Mouse (Mus musculus) liver, postnatal 0 days (tissue): ENCODE data around the gene Hspg2. TPM values are rescaled to one million over a fixed set of nuclear protein-coding genes. Genes with fewer than 3 reads are reported as not detected.

Source experiments
- ATAC-seq: fragments of 200-750 bp; cut with Nextera tagmentation; 2 replicates; pipeline ENCODE4 v1.8.0; 2017; ENCODE audit warnings: mild to moderate bottlenecking, moderate library complexity
- DNase-seq: peaks from one replicate; pipeline ENCODE4 v3.0.0-alpha.2; 2016
- H3K27ac ChIP-seq: fragments of 300-500 bp; sonication (generic); 2 replicates; pipeline ENCODE4 v1.5.1; 2014; ENCODE audit warnings: antibody characterized with exemption, moderate library complexity, mild to moderate bottlenecking, low read depth
- H3K27me3 ChIP-seq: fragments of 300-500 bp; sonication (generic); 2 replicates; pipeline ENCODE4 v1.6.1; 2014; ENCODE audit warnings: low read length, control low read depth, mixed read lengths; ENCODE audit not compliant: insufficient read depth
- H3K36me3 ChIP-seq: fragments of 300-500 bp; sonication (generic); replicated peaks from 2 replicates; pipeline ENCODE4 v1.6.1; 2014; ENCODE audit warnings: mild to moderate bottlenecking, control low read depth, low read length, moderate library complexity, mixed read lengths; ENCODE audit not compliant: insufficient read depth
- H3K4me1 ChIP-seq: fragments of 300-500 bp; sonication (generic); 2 replicates; pipeline ENCODE4 v1.6.1; 2014; ENCODE audit warnings: antibody characterized with exemption, mild to moderate bottlenecking, control low read depth; ENCODE audit not compliant: insufficient read depth
- H3K4me2 ChIP-seq: fragments of 300-500 bp; sonication (generic); 2 replicates; pipeline ENCODE4 v1.6.1; 2014; ENCODE audit warnings: low read depth, mild to moderate bottlenecking, low read length, moderate library complexity, mixed read lengths
- H3K4me3 ChIP-seq: fragments of 300-500 bp; sonication (generic); 2 replicates; pipeline ENCODE4 v1.5.1; 2014; ENCODE audit warnings: low read depth, low read length
- H3K9ac ChIP-seq: fragments of 300-500 bp; sonication (generic); replicated peaks from 2 replicates; pipeline ENCODE4 v1.6.1; 2014; ENCODE audit warnings: mild to moderate bottlenecking, moderate library complexity
- H3K9me3 ChIP-seq: fragments of 300-500 bp; sonication (generic); 2 replicates; pipeline ENCODE4 v1.6.1; 2016; ENCODE audit warnings: mild to moderate bottlenecking, control low read depth, low read length, mixed read lengths
- CTCF ChIP-seq: sonication (generic); IDR thresholded peaks from 2 replicates; pipeline ENCODE4 v1.5.1; 2016; ENCODE audit warnings: antibody characterized with exemption, low read depth
- EP300 ChIP-seq: IDR thresholded peaks from 2 replicates; pipeline ENCODE4 v1.6.1; 2016; ENCODE audit warnings: antibody characterized with exemption, low read depth, mild to moderate bottlenecking
- WGBS: fragments of 180-500 bp; shearing (Covaris S2); extraction: QIAGEN DNeasy Blood & Tissue Kit; methylation state at CpG from one replicate; pipeline ENCODE4 v1.1.7; 2014; ENCODE audit not compliant: insufficient replicate concordance; 5-methylcytosine and 5-hydroxymethylcytosine counted together
- polyA plus RNA-seq: library from polyadenylated mRNA; unstranded; fragments of >200 nt; fragmentation: Nextera tagmentation; extraction: Ambion mirVana; gene quantifications from 2 replicates; pipeline ENCODE4 v1.2.1, GENCODE M21; 2015

The Hspg2 gene
- polyA plus RNA-seq, 1 experiment from 2014 or later: 5.1 TPM

DNA sequence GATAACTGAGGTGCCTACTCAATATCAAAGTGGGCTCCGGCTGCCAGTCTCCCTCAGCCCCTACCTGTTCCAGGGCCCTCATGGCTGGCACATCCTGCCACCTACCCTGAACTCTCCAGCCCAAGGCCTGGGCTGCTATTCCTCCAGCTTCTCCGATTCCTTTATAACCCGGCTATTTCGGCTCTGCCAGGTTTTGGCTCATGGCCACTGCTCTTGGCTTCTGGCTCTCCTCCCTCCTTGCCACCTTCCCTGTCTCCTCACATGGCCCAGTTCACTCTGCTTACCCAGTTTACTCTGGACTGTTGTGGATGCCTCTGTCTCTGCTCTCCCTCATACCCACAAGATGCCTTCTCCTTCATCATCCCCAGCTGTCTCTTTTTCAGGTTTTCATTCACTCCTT is 122.4 kb downstream of the Hspg2 start:
- no peak for DNase-seq
- H3K4me1 ChIP-seq: peaks cover 7% of the 10 kb centered on the region
- H3K27ac ChIP-seq: no peak overlapping the region
- no peak overlapping the region for H3K9ac ChIP-seq
- no peaks in the 10 kb centered on the region for H3K9me3 ChIP-seq
- no peaks in the 10 kb centered on the region for H3K36me3 ChIP-seq
- H3K4me2 ChIP-seq: no peak overlapping the region
- no peak overlapping the region for H3K4me3 ChIP-seq
- no peak for TF ChIP-seq CTCF
- TF ChIP-seq EP300: no peak
- WGBS: 83% methylated on average over 4 of the region's 4 CpGs
- H3K27me3 ChIP-seq: no peaks in the 10 kb centered on the region
- no peak for ATAC-seq

DNA sequence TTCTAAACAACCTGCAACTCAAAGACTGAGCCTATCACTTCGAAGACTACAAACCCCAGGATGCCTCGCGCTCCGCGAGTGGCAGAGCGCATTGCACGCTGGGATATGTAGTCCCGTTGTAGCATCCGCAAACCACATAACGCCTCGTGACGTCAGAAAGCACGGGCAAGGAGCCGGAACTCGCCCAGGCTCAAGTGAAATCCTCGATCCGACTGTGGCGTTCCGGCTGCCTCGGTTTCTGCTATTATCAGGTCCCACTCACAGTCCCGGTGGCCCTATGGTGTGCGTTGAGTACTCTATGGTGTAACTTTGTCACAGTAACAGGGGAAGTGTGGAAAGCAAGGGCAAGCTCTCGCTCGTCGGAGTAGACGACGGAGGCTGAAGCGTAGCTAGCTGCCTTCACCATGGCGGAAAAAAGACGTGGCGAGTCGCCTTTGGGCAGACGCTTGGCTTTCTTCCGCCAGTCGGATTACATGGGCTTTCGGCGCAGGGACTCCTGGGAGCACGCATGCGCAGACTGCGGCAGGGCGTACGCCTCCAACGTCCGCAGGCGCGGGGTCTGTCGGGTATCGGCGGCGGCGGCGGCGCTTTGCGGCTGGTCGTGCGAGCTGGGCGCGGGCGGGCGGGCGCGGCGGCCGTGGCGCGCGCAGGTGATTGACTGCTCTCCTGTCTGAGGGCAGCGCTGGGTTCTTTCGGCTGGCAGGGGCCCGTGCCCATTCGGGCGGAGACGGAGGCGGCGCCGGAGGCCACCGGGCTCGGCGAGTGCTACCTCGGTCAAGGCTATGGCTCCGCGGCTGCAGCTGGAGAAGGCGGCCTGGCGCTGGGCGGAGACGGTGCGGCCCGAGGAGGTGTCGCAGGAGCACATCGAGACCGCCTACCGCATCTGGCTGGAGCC is 125.3 kb downstream of the Hspg2 start, which contains the start of gene Usp48:
Usp48 (plus strand) TSS at position 155 of the 895 bp plus-strand sequence.
- Histone ChIP-seq H3K4me1 (peaks cover 29% of the 10 kb centered on the region), H3K4me2 (peak within 1 kb of the TSS; percentile 78), H3K4me3 (peak within 1 kb of the TSS; percentile 93), H3K36me3 (no peaks in the 10 kb centered on the region), H3K9ac (peak within 1 kb of the TSS; percentile 86), H3K27ac (peak within 1 kb of the TSS; percentile 98), H3K9me3 (no peaks in the 10 kb centered on the region), H3K27me3 (no peaks in the 10 kb centered on the region)
- ATAC-seq (peak; percentile 93), DNase-seq (peak; percentile 99)
- TF ChIP-seq EP300: no peak
- TF ChIP-seq CTCF: no peak
- WGBS: under 1% methylated on average over 89 of the region's 92 CpGs

DNA sequence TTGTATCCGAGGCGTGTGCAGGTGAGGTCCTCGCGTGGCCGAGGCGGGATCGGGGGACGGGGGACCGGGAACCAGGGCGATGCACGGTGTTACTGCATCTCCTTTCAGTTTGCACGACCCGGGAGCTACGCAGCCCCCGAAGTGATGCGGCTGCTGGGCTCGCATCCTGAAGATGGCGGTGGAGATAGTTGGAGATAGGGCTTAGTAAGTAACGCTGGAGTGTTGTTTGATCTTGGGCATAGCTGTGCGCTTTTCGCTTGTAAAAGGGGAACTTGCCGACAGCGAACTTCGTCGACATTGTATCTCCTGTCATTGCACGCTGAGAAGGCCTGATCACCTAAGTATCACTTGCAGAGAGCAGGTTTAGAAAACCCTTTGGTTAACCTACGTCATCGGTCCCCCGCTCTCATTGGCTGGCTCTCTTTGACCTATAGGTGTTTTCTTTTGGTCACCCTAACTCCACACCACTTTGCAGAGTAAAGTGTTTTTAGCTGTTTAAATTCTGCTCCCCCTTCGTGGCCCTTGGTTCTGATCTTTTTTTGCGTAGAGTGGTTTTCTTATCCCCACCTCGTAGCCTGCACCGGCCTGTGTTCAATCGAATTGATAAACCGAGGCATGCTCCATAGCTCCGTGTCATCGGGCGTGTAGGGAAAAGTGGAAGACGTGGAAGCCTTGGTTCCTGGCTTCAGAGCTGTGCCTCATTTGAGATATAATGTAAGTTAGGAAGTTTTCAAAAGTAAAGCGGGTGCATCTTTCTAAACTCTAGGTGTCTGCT is 126.1 kb downstream of the Hspg2 start:
- H3K4me1 ChIP-seq: peaks cover 35% of the 10 kb centered on the region

DNA sequence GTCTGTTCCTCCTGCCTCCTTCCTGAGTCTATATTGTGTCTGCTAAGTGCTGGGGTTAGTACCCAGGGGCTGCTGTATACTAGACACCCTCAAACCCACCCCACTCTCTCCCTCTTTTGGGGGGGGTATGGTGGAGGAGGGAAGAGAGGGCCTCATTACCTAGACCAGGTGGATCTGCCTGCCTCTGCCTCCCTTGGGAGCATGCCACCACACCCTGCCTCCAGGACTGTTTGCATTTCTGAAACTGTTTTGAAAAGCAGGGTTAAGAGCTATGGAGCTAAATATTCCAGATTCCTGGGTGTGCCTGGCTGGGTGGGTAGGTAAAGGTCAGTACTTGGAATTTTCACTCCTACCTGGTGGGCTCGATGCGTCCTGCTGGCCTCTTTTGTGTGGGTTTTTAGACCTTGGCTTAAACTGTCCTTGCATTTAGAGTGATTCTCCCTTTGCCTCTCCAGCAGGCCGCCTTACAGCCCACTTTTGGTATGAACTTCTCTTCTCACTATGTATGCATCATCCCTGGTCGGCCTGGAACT is 128.6 kb downstream of the Hspg2 start:
- DNase-seq: no peak
- H3K9ac ChIP-seq: peak overlapping the region; percentile 18; the same call in 1 of the 2 replicates
- no peak overlapping the region for H3K4me3 ChIP-seq
- ATAC-seq: no peak
- H3K27ac ChIP-seq: no peak overlapping the region
- H3K27me3 ChIP-seq: no peaks in the 10 kb centered on the region
- TF ChIP-seq CTCF (no peak), EP300 (no peak)
- peaks cover 37% of the 10 kb centered on the region for H3K4me1 ChIP-seq
- H3K36me3 ChIP-seq: peaks cover 6% of the 10 kb centered on the region; the same call in 1 of the 2 replicates
- no peak overlapping the region for H3K4me2 ChIP-seq
- 88% methylated on average over 4 of the region's 4 CpGs for WGBS
- H3K9me3 ChIP-seq: no peaks in the 10 kb centered on the region

More for the DNA sequence above, 126.1 kb downstream of the Hspg2 start:
- H3K36me3 ChIP-seq: no peaks in the 10 kb centered on the region
- H3K9ac ChIP-seq: peak overlapping the region; percentile 86
- H3K4me2 ChIP-seq: peak overlapping the region; percentile 78
- H3K9me3 ChIP-seq: no peaks in the 10 kb centered on the region
- H3K27ac ChIP-seq: peak overlapping the region; percentile 98
- 2% methylated on average over 40 of the region's 40 CpGs for WGBS
- no peak; the same call in 1 of the 2 replicates for ATAC-seq
- peak; percentile 64 for DNase-seq
- no peaks in the 10 kb centered on the region for H3K27me3 ChIP-seq
- TF ChIP-seq CTCF: 0 out of 2 replicates have a peak, but pooled peaks have one; percentile 12
- no peak for TF ChIP-seq EP300
- H3K4me3 ChIP-seq: peak overlapping the region; percentile 93

- Histone ChIP-seq H3K27me3 (no peaks in the 10 kb centered on the region), H3K4me2 (no peak overlapping the region), H3K9me3 (no peaks in the 10 kb centered on the region), H3K4me1 (peaks cover 50% of the 10 kb centered on the region), H3K36me3 (peaks cover 6% of the 10 kb centered on the region; the same call in 1 of the 2 replicates), H3K4me3 (no peak overlapping the region), H3K27ac (no peak overlapping the region), H3K9ac (no peak overlapping the region; the same call in 1 of the 2 replicates)
- TF ChIP-seq CTCF (no peak), EP300 (no peak)
- WGBS: 82% methylated on average over 5 of the region's 5 CpGs
- DNase-seq: no peak
- ATAC-seq: no peak
Measured at GRCm38 (mm10) chr4:137598577-137598976, 130.0 kb downstream of the Hspg2 start.
